Mouse (Mus musculus) brain, adult 2 months (tissue): ENCODE data around the gene Slc17a7.
A peak's percentile ranks its signal among the peaks of the same experiment; 100 is the strongest.

Experiments
- DNase-seq: peaks from one replicate; pipeline ENCODE4 v3.0.0; 2011; ENCODE audit warnings: low read depth, low spot score

Gene Slc17a7

GRCm38 (mm10) chr7:45198435-45198834, 34.7 kb downstream of the Slc17a7 start:
- peak; percentile 96 for DNase-seq

DNA sequence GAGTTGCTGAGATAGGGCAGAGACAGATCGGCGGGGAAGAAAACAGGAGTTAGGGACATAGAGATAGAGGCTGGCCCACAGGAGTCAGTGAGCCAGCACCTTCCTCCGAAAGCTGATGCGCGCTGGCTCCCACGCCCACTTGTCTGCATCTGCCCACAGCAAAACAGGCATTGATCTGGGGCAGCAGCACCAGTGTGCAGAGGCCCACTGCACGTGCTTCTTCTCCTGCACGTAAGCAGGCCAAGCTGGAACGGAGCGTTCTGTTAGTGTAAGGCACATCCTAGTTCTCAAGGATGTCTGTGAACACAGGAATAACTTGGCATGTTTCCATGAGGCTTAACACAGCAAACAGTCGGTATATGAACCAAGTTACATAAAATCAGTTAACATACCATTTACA, 35.2 kb downstream of the Slc17a7 start:
- DNase-seq, result peak; percentile 79

GRCm38 (mm10) chr7:45202654-45203053, 38.9 kb downstream of the Slc17a7 start:
- DNase-seq, result peak; percentile 86

- peak; percentile 99 for DNase-seq
Observed at GRCm38 (mm10) chr7:45204380-45205143, 40.8 kb downstream of the Slc17a7 start, which contains the start of gene Ccdc155. TSS of gene Ccdc155 (minus strand) at chr7:45204892.

GRCm38 (mm10) chr7:45208260-45208659, 44.5 kb downstream of the Slc17a7 start:
- no peak for DNase-seq

GRCm38 (mm10) chr7:45211070-45211469, 47.3 kb downstream of the Slc17a7 start:
- no peak for DNase-seq

DNA sequence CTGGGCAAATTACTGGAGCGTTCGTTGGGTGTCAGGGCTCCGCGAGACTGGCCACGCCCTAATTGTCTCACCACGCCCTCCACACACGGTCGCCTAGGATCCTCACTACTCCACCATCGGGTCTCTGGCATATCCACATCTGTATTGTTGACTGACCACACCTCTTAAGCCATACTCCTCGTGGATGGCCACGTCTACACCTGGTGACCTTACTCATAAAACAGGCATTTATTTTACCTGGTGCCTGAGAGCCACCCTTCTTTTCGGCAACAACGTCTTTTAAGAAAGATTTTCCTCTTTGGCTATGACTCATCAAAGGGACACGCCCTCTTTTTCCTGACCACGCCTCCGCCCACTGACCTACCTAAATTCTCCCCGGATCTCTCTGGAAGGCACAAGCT, 48.1 kb downstream of the Slc17a7 start, which contains the start of gene Dkkl1:
TSS of gene Dkkl1 (minus strand) at position 297 of the 401 bp plus-strand sequence.
- no peak for DNase-seq

GRCm38 (mm10) chr7:45212356-45212755, 48.6 kb downstream of the Slc17a7 start:
- DNase-seq, result no peak

DNA sequence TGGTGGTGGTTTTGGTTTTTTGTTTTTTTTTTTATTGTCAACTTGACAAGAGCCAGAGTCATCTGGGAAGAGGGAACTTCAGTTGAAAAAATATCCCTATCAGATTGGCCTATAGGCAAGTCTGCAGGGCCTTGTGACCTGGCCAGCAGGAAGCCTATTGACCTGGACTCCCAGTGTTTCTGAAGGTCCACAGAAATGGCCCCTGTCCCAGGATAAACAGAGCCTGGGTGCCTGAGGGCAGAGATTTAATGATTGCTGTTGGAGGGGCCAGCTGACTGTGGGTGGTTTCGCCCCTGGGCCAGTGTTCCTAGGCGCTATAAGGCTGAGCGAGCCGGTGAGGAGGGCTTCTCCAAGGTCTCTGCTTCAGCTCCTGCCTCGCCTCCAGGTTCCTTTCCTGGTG, 50.0 kb downstream of the Slc17a7 start:
- no peak for DNase-seq

DNA sequence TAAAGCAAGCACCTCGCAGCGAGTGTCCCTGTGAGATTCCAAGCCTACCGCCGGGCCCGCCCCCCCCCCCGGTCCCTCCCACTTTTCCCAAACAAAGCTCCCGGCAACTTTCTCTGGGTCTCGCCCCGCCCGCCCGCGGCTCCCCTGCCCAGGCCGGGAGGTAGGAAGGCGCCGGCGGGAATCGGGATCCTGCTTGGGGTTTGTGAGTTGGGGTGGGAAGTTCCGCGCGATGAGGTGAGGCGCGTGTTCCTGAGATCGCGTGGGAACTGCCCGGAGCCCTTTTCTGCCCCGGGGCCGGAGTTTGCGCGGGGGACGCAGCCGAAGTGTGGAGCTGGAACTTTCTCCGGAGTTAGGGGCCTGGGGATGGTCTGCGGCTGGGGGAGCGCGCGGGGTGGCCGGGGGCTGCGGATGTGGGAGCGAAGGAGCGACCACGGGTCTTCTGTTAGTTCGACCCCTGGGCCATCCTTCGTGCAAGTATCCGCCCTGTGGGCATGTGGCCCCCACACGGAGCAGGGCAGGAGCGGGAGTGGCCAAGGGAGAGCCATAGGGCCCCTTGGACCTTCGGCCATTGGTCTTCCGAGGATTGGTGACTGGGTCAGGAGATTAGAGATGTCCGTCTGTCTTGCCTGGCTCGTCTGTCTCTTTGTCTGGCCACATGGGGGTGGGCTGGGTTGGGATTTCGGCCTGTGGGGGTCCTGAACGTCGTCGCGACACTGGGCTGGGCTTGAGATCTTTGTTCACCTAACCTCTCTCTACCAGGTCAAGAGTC, 52.1 kb downstream of the Slc17a7 start, which contains the start of gene Tead2:
TSS of gene Tead2 (plus strand) at position 81 of the 769 bp plus-strand sequence.
- DNase-seq, result no peak

DNA sequence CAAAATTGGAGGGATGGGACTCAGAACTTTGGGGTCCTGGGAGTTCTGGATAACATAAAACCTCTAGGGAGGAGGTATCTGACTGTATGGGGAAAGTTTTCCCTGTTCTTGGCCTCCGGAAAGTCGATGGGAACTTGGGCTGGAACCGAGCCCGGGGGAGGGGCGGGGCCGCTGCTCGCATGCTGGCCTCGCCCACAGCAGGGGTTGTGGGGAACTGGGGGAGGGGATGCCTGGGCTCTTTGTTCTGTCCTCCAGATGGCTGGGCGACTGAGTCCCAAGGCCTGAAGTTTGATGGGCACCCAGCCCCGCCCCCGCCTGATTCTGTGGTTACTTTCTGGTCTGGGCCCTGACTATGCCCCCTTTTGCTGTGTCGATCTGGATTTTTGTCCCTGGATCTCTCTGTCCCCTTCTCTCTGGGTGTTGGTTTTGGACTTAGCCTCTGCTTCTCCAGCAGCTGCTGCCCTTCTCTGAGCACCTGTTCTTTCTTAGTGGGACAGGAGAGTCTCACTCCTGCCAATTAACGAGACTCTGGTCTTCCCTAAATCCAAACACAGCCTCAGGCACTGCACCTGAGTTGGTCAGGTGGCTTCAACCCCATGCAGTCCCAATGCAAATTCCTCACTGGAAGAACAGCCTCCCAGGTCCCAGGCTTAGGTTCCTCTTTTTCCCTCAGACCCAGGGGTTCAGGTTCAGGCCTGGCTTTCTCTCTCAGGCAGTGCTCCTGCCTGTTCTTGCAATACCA, 52.9 kb downstream of the Slc17a7 start:
- DNase-seq, result no peak

GRCm38 (mm10) chr7:45221680-45222079, 57.9 kb downstream of the Slc17a7 start:
- no peak for DNase-seq

DNA sequence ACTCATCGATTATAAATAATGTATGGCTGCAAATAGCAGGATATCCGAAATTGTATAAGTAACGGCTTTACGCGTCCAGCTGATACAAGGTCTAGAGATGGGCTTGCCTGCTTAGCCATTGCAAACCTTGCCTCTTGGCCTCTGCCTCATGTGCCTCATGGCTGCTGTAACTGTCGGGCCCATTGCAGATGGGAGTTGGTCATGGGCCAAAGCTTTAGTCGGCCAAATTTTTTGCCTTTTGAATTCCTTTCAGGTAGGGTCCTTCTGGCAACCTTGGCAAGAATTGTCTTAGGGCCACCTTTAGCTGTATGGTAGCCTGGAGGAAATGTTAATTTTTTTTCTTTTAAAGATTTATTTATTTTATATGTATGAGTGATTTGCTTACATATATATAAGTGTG, 61.1 kb downstream of the Slc17a7 start:
- DNase-seq, result no peak
